Mouse (Mus musculus): ENCODE measurements around the gene Cd209d. TPM values are rescaled to one million over a fixed set of nuclear protein-coding genes. Genes with fewer than 3 reads are reported as not detected.
"Not testable (repeated sequence)": the region's sequence is repeated elsewhere in the genome, so short reads cannot be mapped to it uniquely, and the experiment has no call there.

Cd209d gene
- under 1 TPM in 1 of 2 experiments, not detected in 1; 0.56 TPM for total RNA-seq (2021)
- long read RNA-seq, experiment 1, partial matches to known transcripts, result 0 of 1 reads
- long read RNA-seq, experiment 1, other reads (novel, unspliced or antisense), result 1 of 1 reads
- long read RNA-seq, experiment 2, partial matches to known transcripts, result 0 of 1 reads
- long read RNA-seq, experiment 2, other reads (novel, unspliced or antisense), result 0 of 1 reads

DNA sequence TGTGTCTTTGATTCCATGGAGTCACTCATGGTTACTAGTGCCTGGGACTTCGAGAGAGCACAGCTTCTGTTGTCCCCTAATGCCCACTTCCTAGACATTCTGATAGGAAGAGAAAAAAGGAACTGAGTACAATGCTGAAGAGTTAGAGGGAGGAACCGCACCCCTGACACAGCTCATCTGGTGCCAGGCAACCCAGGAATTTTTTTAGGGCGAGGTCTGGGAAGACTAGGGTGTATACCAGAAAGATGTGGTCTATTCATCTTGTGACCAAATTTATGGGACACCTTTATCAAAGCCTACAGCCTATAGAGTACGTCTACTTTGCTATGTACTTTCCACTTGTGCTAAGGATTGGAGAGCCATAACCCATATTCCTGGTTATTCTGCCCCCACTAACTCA is at the start of gene Cd209d:
Gene Cd209d (minus strand): TSS at position 101 of the 400 bp plus-strand sequence.
- DNase-seq (ENCODE audit: low spot score in 2 of 2), result no peak

GRCm38 (mm10) chr8:3926744-3927143 is 48.4 kb upstream of the Cd209d start, which contains the start of gene Cd209b:
TSS of gene Cd209b (minus strand) at chr8:3926844.
- no peak for DNase-seq (ENCODE audit: low spot score in 2 of 2)

DNA sequence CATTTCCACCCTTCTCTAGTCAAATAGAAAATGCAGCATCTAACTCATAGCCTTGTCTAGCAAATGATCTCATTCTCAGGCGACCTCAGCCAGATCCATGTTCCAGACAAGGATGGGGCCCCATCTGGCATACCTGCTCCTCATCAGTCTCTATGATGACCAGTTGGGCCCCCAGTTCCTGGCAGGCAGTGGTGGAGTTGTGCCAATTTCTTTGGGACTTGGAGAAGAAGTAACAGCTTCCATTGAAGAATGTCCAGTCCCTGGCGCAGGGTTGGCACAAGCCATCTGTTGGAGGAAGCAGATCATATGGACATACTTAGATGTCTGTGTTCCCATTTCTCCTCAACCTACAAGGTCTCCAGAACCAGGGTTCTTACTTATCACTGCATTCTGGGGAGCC is 2.2 kb downstream of the Cd209d start:
- DNase-seq (ENCODE audit: low spot score in 2 of 2), result no peak

DNA sequence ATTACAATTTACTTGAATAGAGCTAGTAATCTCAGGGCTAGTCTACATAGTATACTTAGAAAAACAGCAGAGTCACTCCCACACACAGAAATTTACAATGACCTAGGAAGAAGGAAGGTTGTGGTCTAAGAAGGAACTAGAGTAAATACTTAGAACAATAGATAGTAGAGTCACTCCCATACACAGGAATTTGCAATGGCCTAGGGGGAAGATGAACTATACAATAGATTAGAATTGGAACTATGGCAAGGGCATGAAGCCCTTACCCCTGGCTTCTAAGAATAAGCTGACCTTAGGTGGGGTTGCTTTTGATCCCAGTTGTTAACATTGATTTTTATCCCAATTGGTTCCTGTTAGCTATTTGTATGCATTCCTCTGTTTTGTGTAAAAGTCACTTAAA is 15.6 kb downstream of the Cd209d start:
- not testable (repeated sequence) for DNase-seq (ENCODE audit: low spot score in 2 of 2)

DNA sequence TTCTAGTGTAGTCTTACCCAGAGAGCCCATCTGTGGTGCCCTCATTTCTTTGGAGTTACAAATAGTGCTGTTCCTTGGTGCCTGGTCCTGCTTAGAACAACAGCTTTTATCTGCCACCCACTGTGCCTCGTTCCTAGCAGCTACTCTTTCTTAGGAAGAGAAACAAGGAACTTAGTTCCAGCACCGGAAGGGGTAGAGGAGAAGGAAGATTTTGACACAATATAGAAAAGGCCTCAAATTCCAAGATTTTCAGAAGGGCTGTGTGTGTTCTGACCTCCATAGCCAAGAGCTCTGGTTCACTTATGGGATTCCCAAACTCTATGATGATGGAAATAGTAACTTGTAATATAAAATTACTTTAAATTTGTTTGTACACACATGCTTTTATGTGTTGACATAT is 24.1 kb downstream of the Cd209d start, which contains the start of gene Cd209e:
Gene Cd209e (minus strand): TSS at position 101 of the 400 bp plus-strand sequence.
- no peak for DNase-seq (ENCODE audit: low spot score in 2 of 2)

Other genes with a start within 250 kb of the Cd209d start
- 10 to 100 TPM; 50.9 to 56.7 TPM for gene Stxbp2, start 247.6 kb downstream of the Cd209d start, total RNA-seq (2021)
- gene Retn, start 222.8 kb downstream of the Cd209d start, total RNA-seq (2021), result under 1 TPM; 0.68 to 0.86 TPM
- gene Mcemp1, start 212.8 kb downstream of the Cd209d start, total RNA-seq (2021), result under 1 TPM; 0.23 to 0.30 TPM
- 10 to 100 TPM in 1 of 2 experiments, 1 to 10 TPM in 1; 9.2 to 14.6 TPM for gene Fcor, start 206.2 kb downstream of the Cd209d start, total RNA-seq (2021)
- gene Trappc5, start 202.3 kb downstream of the Cd209d start, total RNA-seq (2021), result 10 to 100 TPM; 29.1 to 29.3 TPM
- gene Fcer2a, start 184.4 kb downstream of the Cd209d start, total RNA-seq (2021), result not detected
- gene Clec4g, start 157.9 kb downstream of the Cd209d start, total RNA-seq (2021), result not detected
- gene Cd209a, start 129.6 kb downstream of the Cd209d start, total RNA-seq (2021), result 1 to 10 TPM; 1.7 to 2.2 TPM
- gene Cd209e, start 24.2 kb downstream of the Cd209d start, total RNA-seq (2021), result not detected
- 1 to 10 TPM; 1.1 to 1.3 TPM for gene Cd209b, start 48.3 kb upstream of the Cd209d start, total RNA-seq (2021)
- 1 to 10 TPM in 1 of 2 experiments, under 1 TPM in 1; 0.70 to 1.0 TPM for gene Cd209c, start 76.2 kb upstream of the Cd209d start, total RNA-seq (2021)
- 1 to 10 TPM in 1 of 2 experiments, under 1 TPM in 1; 0.94 to 1.4 TPM for gene Cd209f, start 227.3 kb upstream of the Cd209d start, total RNA-seq (2021)

Measured in left cerebral cortex, adult 18-20 months (tissue).